Mouse (Mus musculus) embryonic fibroblast, embryonic 13.5 days (primary cell): ENCODE measurements at regions not wholly inside any gene's neighbourhood (a gene's known extent, or its start where the extent isn't known, plus 50 kb on each side); places are given as distances from the start of the nearest gene placed in this dataset.

Source experiments
- H3K27ac ChIP-seq: 2 replicates; pipeline ENCODE4 v1.5.1; 2012; ENCODE audit warnings: low read length, control low read depth, inconsistent platforms; ENCODE audit not compliant: insufficient read depth
- H3K4me1 ChIP-seq: 2 replicates; pipeline ENCODE4 v1.6.1; 2011; ENCODE audit warnings: low read length; ENCODE audit not compliant: control insufficient read depth, insufficient read depth
- H3K4me3 ChIP-seq: 2 replicates; pipeline ENCODE4 v1.5.1; 2011; ENCODE audit warnings: mild to moderate bottlenecking, control low read depth, low read length; ENCODE audit not compliant: insufficient read depth
- CTCF ChIP-seq: IDR thresholded peaks from 2 replicates; pipeline ENCODE4 v1.5.1; 2011; ENCODE audit warnings: mild to moderate bottlenecking, control low read depth, low read length, moderate library complexity, borderline replicate concordance; ENCODE audit not compliant: insufficient read depth
- POLR2A ChIP-seq: IDR thresholded peaks from 2 replicates; pipeline ENCODE4 v1.6.1; 2011; ENCODE audit warnings: low read depth, mild to moderate bottlenecking, control low read depth, low read length, moderate library complexity

GRCm38 (mm10) chr9:49928041-49928656, 129.4 kb upstream of the Ncam1 start:
- TF ChIP-seq POLR2A: no peak
- no peak for TF ChIP-seq CTCF
- no peak overlapping the region for H3K4me3 ChIP-seq
- H3K27ac ChIP-seq: peak overlapping the region; percentile 89
- H3K4me1 ChIP-seq: peaks cover 21% of the 10 kb centered on the region

GRCm38 (mm10) chr9:49927281-49927680, 128.6 kb upstream of the Ncam1 start:
- peak overlapping the region; percentile 89 for H3K27ac ChIP-seq
- TF ChIP-seq POLR2A (no peak), CTCF (no peak)
- no peak overlapping the region for H3K4me3 ChIP-seq
- peaks cover 28% of the 10 kb centered on the region for H3K4me1 ChIP-seq

- TF ChIP-seq POLR2A (no peak), CTCF (no peak)
- Histone ChIP-seq H3K27ac (no peak overlapping the region), H3K4me3 (no peak overlapping the region), H3K4me1 (peaks cover 36% of the 10 kb centered on the region)
Measured at GRCm38 (mm10) chr9:49925796-49926195, 127.1 kb upstream of the Ncam1 start.

- H3K4me1 ChIP-seq: peaks cover 36% of the 10 kb centered on the region
- H3K27ac ChIP-seq: peak overlapping the region; percentile 95
- TF ChIP-seq POLR2A: no peak
- TF ChIP-seq CTCF: no peak
- no peak overlapping the region for H3K4me3 ChIP-seq
Measured at GRCm38 (mm10) chr9:49923981-49924501, 125.3 kb upstream of the Ncam1 start.

GRCm38 (mm10) chr9:49922770-49923169, 124.0 kb upstream of the Ncam1 start:
- Histone ChIP-seq H3K4me1 (peaks cover 31% of the 10 kb centered on the region), H3K4me3 (no peak overlapping the region), H3K27ac (peak overlapping the region; percentile 90)
- TF ChIP-seq CTCF: no peak
- no peak for TF ChIP-seq POLR2A

- Histone ChIP-seq H3K4me1 (peaks cover 28% of the 10 kb centered on the region), H3K27ac (peak overlapping the region; percentile 90), H3K4me3 (no peak overlapping the region)
- TF ChIP-seq POLR2A: no peak
- TF ChIP-seq CTCF: no peak
Measured at GRCm38 (mm10) chr9:49922162-49922561, 123.4 kb upstream of the Ncam1 start.

- Histone ChIP-seq H3K4me1 (peaks cover 23% of the 10 kb centered on the region), H3K4me3 (no peak overlapping the region), H3K27ac (peak overlapping the region; percentile 71)
- TF ChIP-seq POLR2A (no peak), CTCF (no peak)
Measured at GRCm38 (mm10) chr9:49921306-49921705, 122.6 kb upstream of the Ncam1 start.

GRCm38 (mm10) chr9:49915046-49915719, 116.5 kb upstream of the Ncam1 start:
- Histone ChIP-seq H3K27ac (no peak overlapping the region), H3K4me1 (no peaks in the 10 kb centered on the region), H3K4me3 (no peak overlapping the region)
- TF ChIP-seq POLR2A (no peak), CTCF (no peak)

GRCm38 (mm10) chr9:49913677-49914076, 115.0 kb upstream of the Ncam1 start:
- TF ChIP-seq CTCF: no peak
- no peak for TF ChIP-seq POLR2A
- H3K27ac ChIP-seq: no peak overlapping the region
- H3K4me1 ChIP-seq: no peaks in the 10 kb centered on the region
- H3K4me3 ChIP-seq: no peak overlapping the region

- Histone ChIP-seq H3K4me3 (no peak overlapping the region), H3K4me1 (no peaks in the 10 kb centered on the region), H3K27ac (no peak overlapping the region)
- TF ChIP-seq POLR2A: no peak
- TF ChIP-seq CTCF: no peak
Measured at GRCm38 (mm10) chr9:49912306-49912705, 113.6 kb upstream of the Ncam1 start.

GRCm38 (mm10) chr9:49906306-49906705, 107.6 kb upstream of the Ncam1 start:
- H3K4me1 ChIP-seq: no peaks in the 10 kb centered on the region
- no peak overlapping the region for H3K27ac ChIP-seq
- TF ChIP-seq CTCF (no peak), POLR2A (no peak)
- H3K4me3 ChIP-seq: no peak overlapping the region
